Mouse (Mus musculus) stomach, embryonic 14.5 days (tissue): Measurements from ENCODE around the gene Notch4. TPM values are rescaled to one million over a fixed set of nuclear protein-coding genes. Genes with fewer than 3 reads are reported as not detected.
A peak's percentile ranks its signal among the peaks of the same experiment; 100 is the strongest.

Source experiments
- ATAC-seq: fragments of 200-750 bp; cut with Nextera tagmentation; 2 replicates; pipeline ENCODE4 v1.8.0; 2017; ENCODE audit warnings: low read depth, moderate TSS enrichment; ENCODE audit not compliant: insufficient number of reproducible peaks, insufficient read depth, low FRiP score
- H3K27ac ChIP-seq: fragments of 300-500 bp; sonication (generic); 2 replicates; pipeline ENCODE4 v1.5.1; 2014; ENCODE audit warnings: mild to moderate bottlenecking, low read length, moderate library complexity, mixed read lengths
- H3K27me3 ChIP-seq: fragments of 300-500 bp; sonication (generic); 2 replicates; pipeline ENCODE4 v1.6.1; 2014; ENCODE audit warnings: low read length, control low read depth, mixed read lengths; ENCODE audit not compliant: control insufficient read depth, insufficient read depth
- H3K36me3 ChIP-seq: fragments of 300-500 bp; sonication (generic); 2 replicates; pipeline ENCODE4 v1.6.1; 2014; ENCODE audit warnings: mild to moderate bottlenecking, control low read depth, low read length, moderate library complexity, mixed read lengths; ENCODE audit not compliant: control insufficient read depth, insufficient read depth
- H3K4me1 ChIP-seq: fragments of 300-500 bp; sonication (generic); 2 replicates; pipeline ENCODE4 v1.6.1; 2014; ENCODE audit warnings: low read length, control low read depth, mixed read lengths; ENCODE audit not compliant: control insufficient read depth, insufficient read depth
- H3K4me2 ChIP-seq: fragments of 300-500 bp; sonication (generic); replicated peaks from 2 replicates; pipeline ENCODE4 v1.6.1; 2014; ENCODE audit warnings: low read depth, low read length, control low read depth
- H3K4me3 ChIP-seq: fragments of 300-500 bp; sonication (generic); 2 replicates; pipeline ENCODE4 v1.5.1; 2014; ENCODE audit warnings: low read depth, low read length, control low read depth
- H3K9ac ChIP-seq: fragments of 300-500 bp; sonication (generic); replicated peaks from 2 replicates; pipeline ENCODE4 v1.6.1; 2014; ENCODE audit warnings: low read depth, mild to moderate bottlenecking, control low read depth, low read length, moderate library complexity, mixed read lengths
- H3K9me3 ChIP-seq: fragments of 300-500 bp; sonication (generic); 2 replicates; pipeline ENCODE4 v1.6.1; 2016; ENCODE audit warnings: low read depth, low read length, control low read depth; ENCODE audit not compliant: control insufficient read depth
- WGBS: fragments of 180-500 bp; shearing (Covaris S2); extraction: QIAGEN DNeasy Blood & Tissue Kit; methylation state at CpG from one replicate; pipeline ENCODE4 v1.1.7; 2014; 5-methylcytosine and 5-hydroxymethylcytosine counted together
- polyA plus RNA-seq: library from polyadenylated mRNA; unstranded; fragments of >200 nt; fragmentation: Nextera tagmentation; extraction: Ambion mirVana; gene quantifications from 2 replicates; pipeline ENCODE4 v1.2.1, GENCODE M21; 2014

Gene Notch4
- polyA plus RNA-seq, 1 experiment from 2014 or later, result 3.9 TPM

DNA sequence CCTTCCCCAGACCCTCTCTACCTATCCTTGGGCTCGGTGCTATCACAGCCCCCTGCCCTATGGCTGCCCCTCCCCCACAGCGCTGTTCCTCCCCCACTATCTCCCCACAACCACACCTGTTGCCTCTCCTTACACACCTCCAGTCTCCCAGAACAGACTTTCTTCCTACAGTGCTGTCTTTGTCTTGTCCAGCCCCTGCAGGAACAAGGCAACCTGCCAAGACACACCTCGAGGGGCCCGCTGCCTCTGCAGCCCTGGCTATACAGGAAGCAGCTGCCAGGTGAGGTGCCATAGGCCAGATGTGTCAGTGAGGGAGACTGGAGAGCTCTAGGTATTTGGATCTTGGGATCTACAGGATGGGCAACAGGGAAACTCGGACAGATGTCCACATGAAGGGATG lies 12.5 kb downstream of the Notch4 start:
- Histone ChIP-seq H3K4me2 (no peak overlapping the region), H3K27me3 (no peaks in the 10 kb centered on the region), H3K4me1 (peaks cover 4% of the 10 kb centered on the region; the same call in 1 of the 2 replicates), H3K27ac (no peak overlapping the region), H3K36me3 (no peaks in the 10 kb centered on the region), H3K4me3 (no peak overlapping the region), H3K9ac (no peak overlapping the region), H3K9me3 (no peaks in the 10 kb centered on the region)
- 59% methylated on average over 5 of the region's 5 CpGs for WGBS
- ATAC-seq, result no peak

DNA sequence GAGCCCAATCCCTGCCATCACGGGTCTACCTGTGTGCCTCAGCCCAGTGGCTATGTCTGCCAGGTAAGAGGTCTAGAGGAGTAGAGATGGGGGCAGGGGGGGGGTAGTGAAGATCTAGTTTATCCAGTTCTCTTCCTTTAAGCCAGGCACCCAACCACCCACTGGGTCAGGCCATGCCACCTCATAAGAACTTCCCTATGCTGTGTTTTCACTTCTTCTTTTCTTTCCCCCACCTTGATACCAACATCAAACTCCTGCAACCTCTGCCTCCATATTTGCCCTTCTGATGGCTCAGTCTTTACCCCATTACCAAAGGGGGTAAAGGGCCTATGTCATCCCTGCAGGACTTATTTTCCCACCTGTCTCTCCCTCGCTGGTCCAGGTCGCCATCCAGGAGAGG lies 14.0 kb downstream of the Notch4 start:
- H3K27me3 ChIP-seq, result no peaks in the 10 kb centered on the region
- H3K4me3 ChIP-seq, result no peak overlapping the region
- WGBS, result 86% methylated on average over 3 of the region's 3 CpGs
- H3K27ac ChIP-seq, result no peak overlapping the region
- ATAC-seq, result no peak
- H3K4me1 ChIP-seq, result peaks cover 4% of the 10 kb centered on the region; the same call in 1 of the 2 replicates
- no peak overlapping the region for H3K4me2 ChIP-seq
- H3K9ac ChIP-seq, result no peak overlapping the region
- H3K9me3 ChIP-seq, result no peaks in the 10 kb centered on the region
- no peaks in the 10 kb centered on the region for H3K36me3 ChIP-seq

DNA sequence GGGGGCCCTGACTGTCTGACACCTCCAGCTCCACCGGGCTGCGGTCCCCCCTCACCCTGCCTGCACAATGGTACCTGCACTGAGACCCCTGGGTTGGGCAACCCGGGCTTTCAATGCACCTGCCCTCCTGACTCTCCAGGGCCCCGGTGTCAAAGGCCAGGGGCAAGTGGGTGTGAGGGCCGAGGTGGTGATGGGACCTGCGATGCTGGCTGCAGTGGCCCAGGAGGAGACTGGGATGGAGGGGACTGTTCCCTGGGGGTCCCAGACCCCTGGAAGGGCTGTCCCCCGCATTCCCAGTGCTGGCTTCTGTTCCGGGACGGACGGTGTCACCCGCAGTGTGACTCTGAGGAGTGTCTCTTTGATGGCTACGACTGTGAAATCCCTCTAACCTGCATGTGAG lies 18.5 kb downstream of the Notch4 start:
- H3K27ac ChIP-seq, result no peak overlapping the region
- WGBS, result 75% methylated on average over 12 of the region's 12 CpGs
- H3K9me3 ChIP-seq, result no peaks in the 10 kb centered on the region
- H3K36me3 ChIP-seq, result no peaks in the 10 kb centered on the region
- peaks cover 5% of the 10 kb centered on the region; the same call in 1 of the 2 replicates for H3K4me1 ChIP-seq
- no peak overlapping the region for H3K4me2 ChIP-seq
- no peaks in the 10 kb centered on the region for H3K27me3 ChIP-seq
- H3K4me3 ChIP-seq, result no peak overlapping the region
- no peak for ATAC-seq
- no peak overlapping the region for H3K9ac ChIP-seq

DNA sequence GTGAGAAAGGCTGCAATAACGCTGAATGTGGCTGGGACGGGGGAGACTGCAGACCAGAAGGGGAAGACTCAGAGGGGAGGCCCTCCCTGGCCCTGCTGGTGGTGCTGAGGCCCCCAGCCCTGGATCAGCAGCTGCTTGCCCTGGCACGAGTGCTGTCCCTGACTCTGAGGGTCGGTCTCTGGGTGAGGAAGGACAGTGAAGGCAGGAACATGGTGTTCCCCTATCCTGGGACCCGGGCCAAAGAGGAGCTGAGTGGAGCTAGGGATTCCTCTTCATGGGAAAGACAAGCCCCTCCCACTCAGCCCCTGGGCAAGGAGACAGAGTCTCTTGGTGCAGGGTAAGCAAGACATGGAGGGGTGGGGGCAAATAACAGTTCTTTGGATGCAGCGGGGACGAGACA lies 19.3 kb downstream of the Notch4 start:
- Histone ChIP-seq H3K27ac (no peak overlapping the region), H3K4me1 (peaks cover 11% of the 10 kb centered on the region), H3K27me3 (no peaks in the 10 kb centered on the region), H3K4me3 (no peak overlapping the region), H3K36me3 (no peaks in the 10 kb centered on the region), H3K9ac (no peak overlapping the region), H3K9me3 (no peaks in the 10 kb centered on the region), H3K4me2 (no peak overlapping the region)
- ATAC-seq, result no peak
- 63% methylated on average over 7 of the region's 7 CpGs for WGBS

DNA sequence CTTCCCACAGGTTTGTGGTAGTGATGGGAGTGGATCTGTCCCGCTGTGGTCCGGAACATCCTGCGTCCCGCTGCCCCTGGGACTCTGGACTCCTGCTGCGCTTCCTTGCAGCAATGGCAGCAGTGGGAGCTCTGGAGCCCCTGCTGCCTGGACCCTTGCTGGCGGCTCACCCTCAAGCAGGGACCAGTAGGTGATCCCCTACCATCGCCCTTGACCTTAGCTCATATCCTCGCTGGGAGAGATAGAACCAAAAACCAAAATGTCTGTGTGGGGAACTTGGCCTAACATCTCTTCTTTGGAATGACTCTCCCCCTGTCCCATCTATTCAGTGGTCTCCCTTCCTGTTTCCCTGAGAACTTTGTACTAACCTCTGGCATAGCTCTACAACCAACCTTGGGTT lies 19.8 kb downstream of the Notch4 start:
- no peaks in the 10 kb centered on the region for H3K27me3 ChIP-seq
- no peak for ATAC-seq
- WGBS, result 90% methylated on average over 8 of the region's 8 CpGs

DNA sequence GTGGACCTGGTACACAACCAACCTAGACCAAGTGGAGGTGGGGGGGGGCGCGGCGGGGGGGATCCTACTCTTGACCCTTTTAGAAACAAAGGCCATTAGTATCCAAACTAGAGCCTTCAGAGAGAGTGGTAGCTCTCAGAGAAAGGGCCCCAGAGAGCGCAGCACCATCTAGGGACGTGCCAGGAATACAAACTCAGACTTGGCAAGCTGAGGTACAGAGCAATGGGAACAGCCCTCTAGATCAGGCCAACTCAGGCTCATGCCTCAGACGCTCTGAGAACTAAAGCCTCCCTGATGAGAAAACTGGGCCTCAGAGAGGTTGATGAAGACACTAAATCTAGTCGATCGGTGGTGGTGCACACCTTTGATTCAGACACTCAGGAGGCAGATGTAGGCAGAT lies 21.1 kb downstream of the Notch4 start:
- Histone ChIP-seq H3K4me1 (peaks cover 26% of the 10 kb centered on the region), H3K9ac (no peak overlapping the region), H3K9me3 (no peaks in the 10 kb centered on the region), H3K36me3 (no peaks in the 10 kb centered on the region), H3K4me2 (no peak overlapping the region), H3K4me3 (no peak overlapping the region), H3K27me3 (no peaks in the 10 kb centered on the region), H3K27ac (no peak overlapping the region)
- 90% methylated on average over 8 of the region's 8 CpGs for WGBS
- no peak for ATAC-seq

More for the DNA sequence above, 19.8 kb downstream of the Notch4 start:
- peaks cover 13% of the 10 kb centered on the region for H3K4me1 ChIP-seq
- no peak overlapping the region for H3K27ac ChIP-seq
- no peaks in the 10 kb centered on the region for H3K9me3 ChIP-seq
- no peak overlapping the region for H3K4me2 ChIP-seq
- no peak overlapping the region for H3K4me3 ChIP-seq
- no peaks in the 10 kb centered on the region for H3K36me3 ChIP-seq
- H3K9ac ChIP-seq, result no peak overlapping the region

DNA sequence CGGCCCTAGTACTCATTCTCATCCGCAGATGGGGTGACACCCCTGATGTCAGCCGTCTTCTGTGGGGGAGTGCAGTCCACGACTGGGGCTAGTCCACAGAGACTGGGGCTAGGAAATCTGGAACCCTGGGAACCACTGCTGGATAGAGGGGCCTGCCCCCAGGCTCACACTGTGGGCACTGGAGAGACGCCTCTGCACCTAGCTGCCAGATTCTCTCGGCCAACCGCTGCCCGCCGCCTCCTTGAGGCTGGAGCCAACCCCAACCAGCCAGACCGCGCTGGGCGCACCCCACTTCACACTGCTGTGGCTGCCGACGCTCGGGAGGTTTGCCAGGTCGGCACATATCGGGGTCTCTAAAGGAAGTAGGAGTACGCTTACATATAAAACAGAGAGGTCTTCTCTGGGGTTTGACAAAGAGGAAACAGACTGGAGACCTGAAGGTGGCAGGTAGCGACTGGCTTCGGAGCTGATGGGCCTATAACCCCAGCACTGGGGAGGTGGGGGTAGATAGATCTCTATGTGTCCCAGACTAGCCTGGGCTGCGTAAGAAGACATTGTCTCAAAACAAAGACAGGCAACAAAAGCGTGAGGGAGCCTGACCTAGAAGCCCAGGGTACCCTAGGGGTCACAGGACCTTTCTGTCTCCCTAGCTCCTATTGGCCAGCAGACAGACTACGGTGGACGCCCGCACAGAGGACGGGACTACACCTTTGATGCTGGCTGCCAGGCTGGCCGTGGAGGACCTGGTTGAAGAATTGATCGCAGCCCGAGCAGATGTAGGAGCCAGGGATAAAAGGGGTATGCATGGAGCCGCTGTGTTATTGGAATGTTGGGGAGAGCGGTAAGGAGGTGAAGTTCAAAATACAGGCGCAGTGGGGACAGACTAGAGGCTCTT lies 22.1 kb downstream of the Notch4 start:
- 30% methylated on average over 32 of the region's 32 CpGs for WGBS
- Histone ChIP-seq H3K36me3 (no peaks in the 10 kb centered on the region), H3K9ac (peak overlapping the region; percentile 25; the same call in 1 of the 2 replicates), H3K4me3 (peak overlapping the region; percentile 71), H3K4me2 (peak overlapping the region; percentile 94), H3K9me3 (no peaks in the 10 kb centered on the region), H3K27me3 (no peaks in the 10 kb centered on the region), H3K27ac (peak overlapping the region; percentile 96), H3K4me1 (peaks cover 36% of the 10 kb centered on the region)
- no peak for ATAC-seq

DNA sequence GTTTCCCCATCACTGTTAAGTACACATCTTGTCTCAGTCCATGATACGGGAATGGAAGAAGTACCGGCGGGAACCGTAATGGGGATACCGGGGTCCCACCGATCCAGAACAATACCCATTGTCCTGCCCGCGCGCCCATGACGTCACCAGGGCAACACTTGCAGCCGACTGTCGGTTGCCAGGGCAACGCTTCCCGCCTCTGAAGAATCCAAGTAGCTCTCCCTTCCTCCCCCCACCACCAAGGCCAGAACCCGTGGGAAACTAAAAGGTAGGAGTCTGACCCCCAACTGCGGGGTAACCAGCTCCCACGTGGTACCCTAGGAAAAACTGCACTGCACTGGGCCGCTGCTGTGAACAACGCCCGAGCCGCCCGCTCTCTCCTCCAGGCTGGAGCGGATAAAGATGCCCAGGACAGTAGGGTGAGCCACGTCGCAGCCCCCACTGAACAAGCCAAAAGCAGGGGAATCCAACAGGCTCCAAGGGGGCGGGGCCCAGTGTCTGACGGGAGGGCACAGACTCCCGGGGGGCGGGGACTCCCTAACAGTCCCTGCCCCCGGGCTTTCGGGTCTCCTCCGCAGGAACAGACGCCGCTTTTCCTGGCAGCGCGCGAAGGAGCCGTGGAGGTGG lies 22.8 kb downstream of the Notch4 start:
- Histone ChIP-seq H3K4me3 (peak overlapping the region; percentile 71), H3K27me3 (no peaks in the 10 kb centered on the region), H3K27ac (peak overlapping the region; percentile 96), H3K4me1 (peaks cover 39% of the 10 kb centered on the region), H3K9me3 (no peaks in the 10 kb centered on the region), H3K9ac (peak overlapping the region; percentile 79), H3K4me2 (peak overlapping the region; percentile 94), H3K36me3 (no peaks in the 10 kb centered on the region)
- ATAC-seq, result peak; percentile 83
- under 1% methylated on average over 38 of the region's 38 CpGs for WGBS
